In genomic region chr16:37869470-37870231, GRCm38 (mm10) we compare ENCODE assay signal across 8 mouse cellular contexts. TPM values are rescaled to one million over a fixed set of nuclear protein-coding genes. Genes with fewer than 3 reads are reported as not detected.
DNase-seq lines count a peak whose midpoint lies in the region; ATAC-seq and TF ChIP-seq lines count a peak whose summit lies in the region.

No protein-coding gene starts in this region.

- WGBS in liver, adult 2 months, result 0% methylated on average over 4 of the region's 4 CpGs
- 43% methylated on average over 4 of the region's 4 CpGs for WGBS in hindbrain, embryonic 14.5 days
- WGBS in midbrain, embryonic 10.5 days, result 40% methylated on average over 4 of the region's 4 CpGs

- TF ChIP-seq CTCF in liver, adult 2 months (IDR thresholded peaks at IDR 0.05; ENCODE audit: low read depth, low read length), result no peak

- H3K27ac ChIP-seq in liver, adult 2 months (replicated peaks; ENCODE audit: insufficient read depth, low read depth, low read length), result peak overlapping the region; percentile 62
- peak overlapping the region; percentile 89 for H3K27ac ChIP-seq in brown adipose tissue, adult 24 weeks (replicated peaks; ENCODE audit: low read depth, low read length)
- H3K27ac ChIP-seq in hindbrain, embryonic 14.5 days, result peak overlapping the region; percentile 99
- H3K27ac ChIP-seq in midbrain, embryonic 10.5 days (replicated peaks), result peak overlapping the region; percentile 98

- no peak for TF ChIP-seq POLR2A in liver, adult 2 months (IDR thresholded peaks at IDR 0.05; ENCODE audit: extremely low read depth, insufficient read depth, low read length)

- peaks cover 20% of the 10 kb centered on the region; the same call in 1 of the 2 replicates for H3K79me2 ChIP-seq in liver, adult 2 months (ENCODE audit: control insufficient read depth, insufficient read depth, low read length)

- H3K36me3 ChIP-seq in liver, adult 2 months (ENCODE audit: control insufficient read depth, insufficient read depth, low read length), result peaks cover 2% of the 10 kb centered on the region; the same call in 1 of the 2 replicates
- H3K36me3 ChIP-seq in hindbrain, embryonic 14.5 days (replicated peaks; ENCODE audit: control insufficient read depth, insufficient read depth), result no peaks in the 10 kb centered on the region
- H3K36me3 ChIP-seq in midbrain, embryonic 10.5 days, result peaks cover 35% of the 10 kb centered on the region

- peak; percentile 70 for DNase-seq in liver, adult 2 months (ENCODE audit: extremely low read depth, low read depth, low spot score)
- no peak for DNase-seq in liver
- DNase-seq in hindbrain, embryonic 14.5 days (ENCODE audit: low spot score), result no peak
- DNase-seq in midbrain, embryonic 10.5 days (ENCODE audit: low spot score), result no peak
- DNase-seq in c-Kit-positive CD71-positive TER-119-positive erythroid progenitor cells, embryonic 14.5 days (ENCODE audit: low spot score), result no peak
- no peak for DNase-seq in T-cell, adult 2 months (ENCODE audit: low spot score)
- no peak for DNase-seq in ovary, adult 18-20 months (ENCODE audit: low spot score)

- no peak for ATAC-seq in hindbrain, embryonic 14.5 days (ENCODE audit: low FRiP score)

- no peaks in the 10 kb centered on the region for H3K27me3 ChIP-seq in liver, adult 2 months (ENCODE audit: control insufficient read depth, insufficient read depth, low read length)
- H3K27me3 ChIP-seq in hindbrain, embryonic 14.5 days (ENCODE audit: control insufficient read depth, insufficient read depth, low read length), result no peaks in the 10 kb centered on the region
- no peaks in the 10 kb centered on the region for H3K27me3 ChIP-seq in midbrain, embryonic 10.5 days (ENCODE audit: low read depth, poor library complexity, severe bottlenecking)

- peaks cover 31% of the 10 kb centered on the region for H3K4me1 ChIP-seq in liver, adult 2 months (ENCODE audit: control insufficient read depth, insufficient read depth, low read length)
- H3K4me1 ChIP-seq in brown adipose tissue, adult 24 weeks (ENCODE audit: control insufficient read depth, insufficient read depth, insufficient read length, low read length), result peaks cover 21% of the 10 kb centered on the region
- peaks cover 33% of the 10 kb centered on the region for H3K4me1 ChIP-seq in hindbrain, embryonic 14.5 days (replicated peaks; ENCODE audit: control insufficient read depth, insufficient read depth, low read length)
- H3K4me1 ChIP-seq in midbrain, embryonic 10.5 days, result peaks cover 31% of the 10 kb centered on the region

- H3K4me2 ChIP-seq in hindbrain, embryonic 14.5 days (replicated peaks), result peak overlapping the region; percentile 84

- peak overlapping the region; percentile 98 for H3K9ac ChIP-seq in liver, adult 2 months (ENCODE audit: low read depth, low read length)
- peak overlapping the region; percentile 98 for H3K9ac ChIP-seq in hindbrain, embryonic 14.5 days

- H3K4me3 ChIP-seq in liver, adult 2 months (ENCODE audit: insufficient read depth, low read depth, low read length), result peak overlapping the region; percentile 87
- H3K4me3 ChIP-seq in brown adipose tissue, adult 24 weeks (ENCODE audit: insufficient read depth, low read depth, low read length), result peak overlapping the region; percentile 81
- H3K4me3 ChIP-seq in hindbrain, embryonic 14.5 days (replicated peaks; ENCODE audit: low read length), result peak overlapping the region; percentile 91
- H3K4me3 ChIP-seq in midbrain, embryonic 10.5 days, result peak overlapping the region; percentile 82

- no peaks in the 10 kb centered on the region for H3K9me3 ChIP-seq in hindbrain, embryonic 14.5 days (ENCODE audit: control insufficient read depth, low read length)
- no peaks in the 10 kb centered on the region for H3K9me3 ChIP-seq in midbrain, embryonic 10.5 days (replicated peaks)

RNA-seq across cellular contexts. Expression of gene Lrrc58, which starts 1.5 kb away (rescaled TPM):
- total RNA-seq in liver, adult 2 months (2014; rRNA removed), result 29.2 and 42.6 TPM in 2 replicates
- 9.9 and 10.5 TPM in 2 replicates for polyA plus RNA-seq in liver, adult 2 months (2012; rRNA removed)
- 50.9 and 60.6 TPM in 2 replicates for polyA plus RNA-seq in brown adipose tissue, adult 24 weeks (2012; ENCODE audit: insufficient read depth, insufficient read length, missing spikeins)
- 57.1 and 59.9 TPM in 2 replicates for polyA plus RNA-seq in hindbrain, embryonic 14.5 days (2014; fragmentation: Nextera tagmentation; extraction: Ambion mirVana)
- polyA plus RNA-seq in midbrain, embryonic 10.5 days (2016; fragmentation: Nextera tagmentation; extraction: Ambion mirVana), result 52.5 and 53.3 TPM in 2 replicates

RNA-seq across cellular contexts. Expression of gene Gm36028, which starts 8.7 kb away (rescaled TPM):
- 2.1 and 3.2 TPM in 2 replicates for total RNA-seq in liver, adult 2 months (2014; rRNA removed)
- polyA plus RNA-seq in liver, adult 2 months (2012; rRNA removed), result 5.3 and 8.9 TPM in 2 replicates
- 3.4 and 4.1 TPM in 2 replicates for polyA plus RNA-seq in brown adipose tissue, adult 24 weeks (2012; ENCODE audit: insufficient read depth, insufficient read length, missing spikeins)
- not detected in 2 replicates for polyA plus RNA-seq in hindbrain, embryonic 14.5 days (2014; fragmentation: Nextera tagmentation; extraction: Ambion mirVana)
- 0.25 and 0.34 TPM in 2 replicates for polyA plus RNA-seq in midbrain, embryonic 10.5 days (2016; fragmentation: Nextera tagmentation; extraction: Ambion mirVana)

RNA-seq across cellular contexts. Expression of gene Gpr156, which starts 46.6 kb away (rescaled TPM):
- total RNA-seq in liver, adult 2 months (2014; rRNA removed), result not detected in 2 replicates
- not detected in 2 replicates for polyA plus RNA-seq in liver, adult 2 months (2012; rRNA removed)
- 0.44 TPM in 1 of 2 replicates, not detected in the other for polyA plus RNA-seq in brown adipose tissue, adult 24 weeks (2012; ENCODE audit: insufficient read depth, insufficient read length, missing spikeins)
- polyA plus RNA-seq in hindbrain, embryonic 14.5 days (2014; fragmentation: Nextera tagmentation; extraction: Ambion mirVana), result 3.5 and 3.9 TPM in 2 replicates
- polyA plus RNA-seq in midbrain, embryonic 10.5 days (2016; fragmentation: Nextera tagmentation; extraction: Ambion mirVana), result 2.0 and 3.2 TPM in 2 replicates
